Mouse (Mus musculus) megakaryocyte progenitor cell, adult 5-6 weeks (primary cell): ENCODE measurements around the gene Pkd2. TPM values are rescaled to one million over a fixed set of nuclear protein-coding genes. Genes with fewer than 3 reads are reported as not detected.
"Not testable (repeated sequence)": the region's sequence is repeated elsewhere in the genome, so short reads cannot be mapped to it uniquely, and the experiment has no call there.

Experiments used
- ATAC-seq: replicated peaks from 2 replicates; pipeline ENCODE4 v1.8.0; 2016; ENCODE audit warnings: mild to moderate bottlenecking, moderate TSS enrichment, inconsistent platforms; ENCODE audit not compliant: poor library complexity
- total RNA-seq, 2 experiments: library from RNA; stranded (forward) in 1 of 2; stranded (reverse) in 1 of 2; fragments of 157-497, 149-512 nt in 1 of 2; fragments of 200-1000 nt in 1 of 2; gene quantifications; 2 replicates each; pipeline versions ENCODE4 v1.2.3 to v1.2.4; 2015 to 2017

Pkd2 gene
- total RNA-seq (2015): 2.3 and 2.4 TPM in 2 replicates
- total RNA-seq (2017): 2.0 and 3.8 TPM in 2 replicates

- ATAC-seq: peak; percentile 66
Measured at GRCm38 (mm10) chr5:104458832-104459705, at the start of gene Pkd2. Pkd2 (plus strand) TSS chr5:104459450.

GRCm38 (mm10) chr5:104415999-104416398 lies 43.3 kb upstream of the Pkd2 start:
- ATAC-seq: no peak

- peak; percentile 87 for ATAC-seq
Measured at GRCm38 (mm10) chr5:104417028-104417427, 42.2 kb upstream of the Pkd2 start.

GRCm38 (mm10) chr5:104417721-104418120 lies 41.5 kb upstream of the Pkd2 start:
- ATAC-seq: peak; percentile 20; the same call in 1 of the 2 replicates

GRCm38 (mm10) chr5:104422039-104422438 lies 37.2 kb upstream of the Pkd2 start:
- peak; percentile 57; the same call in 1 of the 2 replicates for ATAC-seq

GRCm38 (mm10) chr5:104423861-104424260 lies 35.4 kb upstream of the Pkd2 start:
- ATAC-seq: no peak

- ATAC-seq: peak; percentile 49
Measured at GRCm38 (mm10) chr5:104425949-104426348, 33.3 kb upstream of the Pkd2 start.

- peak; percentile 43 for ATAC-seq
Measured at GRCm38 (mm10) chr5:104432886-104433285, 26.4 kb upstream of the Pkd2 start.

GRCm38 (mm10) chr5:104433968-104434565 lies 25.2 kb upstream of the Pkd2 start:
- no peak for ATAC-seq

- peak; percentile 86 for ATAC-seq
Measured at GRCm38 (mm10) chr5:104434835-104435301, 24.4 kb upstream of the Pkd2 start, which contains the start of gene Spp1. Spp1 (plus strand) TSS chr5:104435118.

GRCm38 (mm10) chr5:104436406-104437076 lies 22.7 kb upstream of the Pkd2 start:
- no peak for ATAC-seq

GRCm38 (mm10) chr5:104442396-104442795 lies 16.9 kb upstream of the Pkd2 start:
- no peak for ATAC-seq

- no peak for ATAC-seq
Measured at GRCm38 (mm10) chr5:104442850-104443249, 16.4 kb upstream of the Pkd2 start.

GRCm38 (mm10) chr5:104446156-104446555 lies 13.1 kb upstream of the Pkd2 start:
- peak; percentile 99 for ATAC-seq

- ATAC-seq: not testable (repeated sequence)
Measured at GRCm38 (mm10) chr5:104448346-104448745, 10.9 kb upstream of the Pkd2 start.

GRCm38 (mm10) chr5:104449491-104449890 lies 9.8 kb upstream of the Pkd2 start:
- no peak for ATAC-seq

- no peak for ATAC-seq
Measured at GRCm38 (mm10) chr5:104453075-104453474, 6.2 kb upstream of the Pkd2 start.

GRCm38 (mm10) chr5:104454564-104454963 lies 4.7 kb upstream of the Pkd2 start:
- ATAC-seq: no peak

GRCm38 (mm10) chr5:104459706-104460455 lies 631 bp downstream of the Pkd2 start:
- ATAC-seq: peak; percentile 49

GRCm38 (mm10) chr5:104460456-104460838 lies 1.2 kb downstream of the Pkd2 start:
- ATAC-seq: peak; percentile 11; the same call in 1 of the 2 replicates

GRCm38 (mm10) chr5:104460856-104461255 lies 1.6 kb downstream of the Pkd2 start:
- no peak for ATAC-seq
